Mouse (Mus musculus) lung, embryonic 14.5 days (tissue): ENCODE results near the gene Tmem206. TPM values are rescaled to one million over a fixed set of nuclear protein-coding genes. Genes with fewer than 3 reads are reported as not detected.
A peak's percentile ranks its signal among the peaks of the same experiment; 100 is the strongest.

Experiments
- ATAC-seq: fragments of 200-750 bp; cut with Nextera tagmentation; 2 replicates; pipeline ENCODE4 v1.8.0; 2017; ENCODE audit warnings: mild to moderate bottlenecking, moderate TSS enrichment, moderate library complexity; ENCODE audit not compliant: insufficient read depth
- DNase-seq: peaks from one replicate; pipeline ENCODE4 v3.0.0-alpha.2; 2015
- H3K27ac ChIP-seq: fragments of 300-500 bp; sonication (generic); 2 replicates; pipeline ENCODE4 v1.5.1; 2014; ENCODE audit warnings: low read depth, mild to moderate bottlenecking, moderate library complexity
- H3K27me3 ChIP-seq: fragments of 300-500 bp; sonication (generic); 2 replicates; pipeline ENCODE4 v1.6.1; 2014; ENCODE audit warnings: low read length, control low read depth; ENCODE audit not compliant: insufficient read depth
- H3K36me3 ChIP-seq: fragments of 300-500 bp; sonication (generic); 2 replicates; pipeline ENCODE4 v1.6.1; 2014; ENCODE audit warnings: control low read depth; ENCODE audit not compliant: insufficient read depth
- H3K4me1 ChIP-seq: fragments of 300-500 bp; sonication (generic); 2 replicates; pipeline ENCODE4 v1.6.1; 2014; ENCODE audit warnings: antibody characterized with exemption, control low read depth; ENCODE audit not compliant: insufficient read depth
- H3K4me2 ChIP-seq: fragments of 300-500 bp; sonication (generic); 2 replicates; pipeline ENCODE4 v1.6.1; 2014; ENCODE audit warnings: mild to moderate bottlenecking
- H3K4me3 ChIP-seq: fragments of 300-500 bp; sonication (generic); 2 replicates; pipeline ENCODE4 v1.5.1; 2014; ENCODE audit warnings: low read depth, low read length
- H3K9ac ChIP-seq: fragments of 300-500 bp; sonication (generic); 2 replicates; pipeline ENCODE4 v1.6.1; 2014
- H3K9me3 ChIP-seq: fragments of 300-500 bp; sonication (generic); 2 replicates; pipeline ENCODE4 v1.6.1; 2016; ENCODE audit warnings: low read depth, low read length, control low read depth
- CTCF ChIP-seq: IDR thresholded peaks from 2 replicates; pipeline ENCODE4 v1.5.1; 2016; ENCODE audit warnings: antibody characterized with exemption, low read depth
- WGBS: fragments of 180-500 bp; shearing (Covaris S2); extraction: QIAGEN DNeasy Blood & Tissue Kit; methylation state at CpG from one replicate; pipeline ENCODE4 v1.1.7; 2014; 5-methylcytosine and 5-hydroxymethylcytosine counted together
- polyA plus RNA-seq: library from polyadenylated mRNA; unstranded; fragments of >200 nt; fragmentation: Nextera tagmentation; extraction: Ambion mirVana; gene quantifications from 2 replicates; pipeline ENCODE4 v1.2.1, GENCODE M21; 2014

Tmem206 gene
- polyA plus RNA-seq, 1 experiment from 2014 or later: 22.7 TPM

- H3K27me3 ChIP-seq: no peaks in the 10 kb centered on the region
- H3K4me2 ChIP-seq: peak overlapping the region; percentile 62
- H3K4me3 ChIP-seq: peak overlapping the region; percentile 76
- H3K27ac ChIP-seq: peak overlapping the region; percentile 96
- peaks cover 6% of the 10 kb centered on the region for H3K4me1 ChIP-seq
- DNase-seq: peak; percentile 75
- no peaks in the 10 kb centered on the region for H3K9me3 ChIP-seq
- H3K36me3 ChIP-seq: no peaks in the 10 kb centered on the region
- TF ChIP-seq CTCF: no peak
- WGBS: under 1% methylated on average over 59 of the region's 74 CpGs
- peak overlapping the region; percentile 87 for H3K9ac ChIP-seq
- peak; percentile 21 for ATAC-seq
These were observed 70.7 kb downstream of the Tmem206 start for GRCm38 (mm10) chr1:191396446-191396845.

- no peak for TF ChIP-seq CTCF
- WGBS: under 1% methylated on average over 78 of the region's 82 CpGs
- Histone ChIP-seq H3K9me3 (no peaks in the 10 kb centered on the region), H3K27me3 (no peaks in the 10 kb centered on the region), H3K4me3 (peak overlapping the region; percentile 76), H3K36me3 (no peaks in the 10 kb centered on the region), H3K4me2 (peak overlapping the region; percentile 70), H3K27ac (peak overlapping the region; percentile 96), H3K9ac (peak overlapping the region; percentile 87), H3K4me1 (peaks cover 6% of the 10 kb centered on the region)
- ATAC-seq: peak; percentile 97
- peak; percentile 99 for DNase-seq
These were observed 71.5 kb downstream of the Tmem206 start for GRCm38 (mm10) chr1:191396897-191397849.

Other genes with a start within 250 kb of the Tmem206 start
- 14.2 and 15.0 TPM in 2 replicates for gene Batf3, start 228.1 kb upstream of the Tmem206 start, polyA plus RNA-seq
- gene Fam71a, start 161.1 kb upstream of the Tmem206 start, polyA plus RNA-seq: not detected in 2 replicates
- 3.7 and 4.5 TPM in 2 replicates for gene Atf3, start 107.9 kb upstream of the Tmem206 start, polyA plus RNA-seq
- 116 and 117 TPM in 2 replicates for gene Nenf, start 7.7 kb upstream of the Tmem206 start, polyA plus RNA-seq
- 40.8 and 42.7 TPM in 2 replicates for gene Ppp2r5a, start 77.4 kb downstream of the Tmem206 start, polyA plus RNA-seq
- 75.6 and 75.8 TPM in 2 replicates for gene Dtl, start 249.6 kb downstream of the Tmem206 start, polyA plus RNA-seq
- 65.3 and 69.4 TPM in 2 replicates for gene Ints7, start 249.7 kb downstream of the Tmem206 start, polyA plus RNA-seq